Mouse (Mus musculus) heart, postnatal 0 days (tissue): ENCODE measurements at regions not wholly inside any gene's neighbourhood (a gene's known extent, or its start where the extent isn't known, plus 50 kb on each side); places are given as distances from the start of the nearest gene placed in this dataset.

Experiments used
- ATAC-seq: fragments of 200-750 bp; cut with Nextera tagmentation; 2 replicates; pipeline ENCODE4 v1.8.0; 2017; ENCODE audit warnings: low read depth, moderate number of reproducible peaks, moderate library complexity; ENCODE audit not compliant: insufficient read depth
- DNase-seq: peaks from one replicate; pipeline ENCODE4 v3.0.0-alpha.2; 2016; ENCODE audit warnings: low spot score
- H3K27ac ChIP-seq: fragments of 300-500 bp; sonication (generic); 2 replicates; pipeline ENCODE4 v1.5.1; 2014; ENCODE audit warnings: low read depth, mild to moderate bottlenecking
- H3K27me3 ChIP-seq: fragments of 300-500 bp; sonication (generic); 2 replicates; pipeline ENCODE4 v1.6.1; 2014; ENCODE audit warnings: low read length, mixed read lengths; ENCODE audit not compliant: control insufficient read depth, insufficient read depth
- H3K36me3 ChIP-seq: fragments of 300-500 bp; sonication (generic); replicated peaks from 2 replicates; pipeline ENCODE4 v1.6.1; 2014; ENCODE audit warnings: low read length, mixed read lengths; ENCODE audit not compliant: control insufficient read depth, insufficient read depth
- H3K4me1 ChIP-seq: fragments of 300-500 bp; sonication (generic); 2 replicates; pipeline ENCODE4 v1.6.1; 2014; ENCODE audit warnings: antibody characterized with exemption; ENCODE audit not compliant: control insufficient read depth, insufficient read depth
- H3K4me2 ChIP-seq: fragments of 300-500 bp; sonication (generic); 2 replicates; pipeline ENCODE4 v1.6.1; 2014; ENCODE audit warnings: low read depth, mild to moderate bottlenecking, low read length, moderate library complexity
- H3K4me3 ChIP-seq: fragments of 300-500 bp; sonication (generic); 2 replicates; pipeline ENCODE4 v1.5.1; 2014; ENCODE audit warnings: low read depth, low read length
- H3K9ac ChIP-seq: fragments of 300-500 bp; sonication (generic); replicated peaks from 2 replicates; pipeline ENCODE4 v1.6.1; 2014; ENCODE audit warnings: low read depth, low read length, mixed read lengths
- H3K9me3 ChIP-seq: fragments of 300-500 bp; sonication (generic); replicated peaks from 2 replicates; pipeline ENCODE4 v1.6.1; 2016; ENCODE audit warnings: low read length; ENCODE audit not compliant: control insufficient read depth
- CTCF ChIP-seq: IDR thresholded peaks from 2 replicates; pipeline ENCODE4 v1.5.1; 2016; ENCODE audit warnings: antibody characterized with exemption, control low read depth, low read depth
- EP300 ChIP-seq: IDR thresholded peaks from 2 replicates; pipeline ENCODE4 v1.6.1; 2016; ENCODE audit warnings: antibody characterized with exemption, low read depth
- WGBS: fragments of 180-500 bp; shearing (Covaris S2); extraction: QIAGEN DNeasy Blood & Tissue Kit; methylation state at CpG from one replicate; pipeline ENCODE4 v1.1.7; 2014; 5-methylcytosine and 5-hydroxymethylcytosine counted together

DNA sequence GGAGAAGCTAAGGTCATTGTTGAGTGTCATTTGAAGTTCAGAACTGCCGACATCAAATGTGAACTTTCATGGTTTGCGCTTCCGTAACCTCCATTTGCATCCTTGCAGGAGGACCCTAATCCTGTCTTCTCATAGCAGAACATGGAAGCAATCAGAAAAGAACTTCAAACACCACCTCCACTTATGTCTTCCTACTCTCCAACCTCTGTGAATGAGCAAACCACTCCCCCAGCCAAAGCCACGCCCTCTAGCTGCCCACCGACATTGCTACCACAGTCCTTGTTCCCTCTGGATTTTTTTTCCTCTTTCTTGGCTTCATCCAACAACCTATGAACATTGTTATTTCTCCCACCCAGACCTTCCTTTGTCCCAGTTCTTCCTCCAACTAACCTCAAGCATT is 149.9 kb downstream of the Kdr start:
- Histone ChIP-seq H3K4me2 (no peak overlapping the region), H3K36me3 (no peaks in the 10 kb centered on the region), H3K9ac (no peak overlapping the region), H3K4me1 (0 out of 2 replicates have a peak, but pooled peaks cover 6% of the 10 kb centered on the region), H3K27me3 (no peaks in the 10 kb centered on the region), H3K9me3 (no peaks in the 10 kb centered on the region), H3K27ac (no peak overlapping the region), H3K4me3 (no peak overlapping the region)
- TF ChIP-seq CTCF (no peak), EP300 (no peak)
- WGBS: 78% methylated on average over 5 of the region's 5 CpGs
- DNase-seq (no peak), ATAC-seq (no peak)

DNA sequence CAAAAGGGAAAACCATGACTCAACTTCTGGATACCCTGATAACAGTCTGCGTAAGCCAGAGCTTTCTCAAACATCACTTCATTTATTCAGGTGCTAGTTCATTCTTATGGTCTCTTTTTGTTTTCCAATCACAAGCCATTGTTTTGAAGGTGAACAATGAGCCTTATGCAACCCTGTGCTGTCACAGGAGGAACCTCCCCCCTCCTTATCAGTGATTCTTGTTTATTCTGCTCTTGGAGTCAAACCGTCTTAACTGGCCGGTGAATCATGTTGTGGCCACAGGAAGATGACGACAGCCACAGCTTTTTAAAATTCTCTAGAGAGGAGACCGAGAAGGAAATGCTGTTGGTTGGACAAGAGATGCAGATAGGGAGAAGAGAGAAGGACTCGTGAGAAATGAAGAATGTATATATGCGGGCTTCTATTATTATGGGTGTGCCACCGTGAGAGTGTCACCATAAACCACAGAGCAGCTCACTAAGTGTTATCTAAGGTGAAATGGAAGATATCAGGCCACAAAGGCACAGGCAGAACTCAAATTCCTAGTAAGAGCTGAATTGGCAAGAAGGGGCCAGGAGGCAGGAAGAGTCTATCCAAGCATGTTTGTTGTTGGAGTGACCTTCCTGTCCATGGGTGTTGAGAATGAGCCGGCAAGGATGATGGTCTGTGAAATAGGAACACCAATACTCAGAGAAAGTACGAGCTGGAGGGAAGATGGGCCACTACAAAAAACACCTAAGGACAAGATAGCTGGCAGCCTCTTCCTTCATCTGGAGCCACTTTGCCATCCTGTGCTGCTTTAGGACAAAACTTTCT is 151.8 kb downstream of the Kdr start:
- Histone ChIP-seq H3K4me2 (no peak overlapping the region), H3K4me1 (0 out of 2 replicates have a peak, but pooled peaks cover 6% of the 10 kb centered on the region), H3K27ac (peak overlapping the region; percentile 70), H3K9ac (no peak overlapping the region), H3K36me3 (no peaks in the 10 kb centered on the region), H3K27me3 (no peaks in the 10 kb centered on the region), H3K9me3 (no peaks in the 10 kb centered on the region), H3K4me3 (no peak overlapping the region)
- DNase-seq (peak; percentile 56), ATAC-seq (peak; percentile 74)
- TF ChIP-seq CTCF (no peak), EP300 (peak; percentile 66)
- 27% methylated on average over 10 of the region's 10 CpGs for WGBS

DNA sequence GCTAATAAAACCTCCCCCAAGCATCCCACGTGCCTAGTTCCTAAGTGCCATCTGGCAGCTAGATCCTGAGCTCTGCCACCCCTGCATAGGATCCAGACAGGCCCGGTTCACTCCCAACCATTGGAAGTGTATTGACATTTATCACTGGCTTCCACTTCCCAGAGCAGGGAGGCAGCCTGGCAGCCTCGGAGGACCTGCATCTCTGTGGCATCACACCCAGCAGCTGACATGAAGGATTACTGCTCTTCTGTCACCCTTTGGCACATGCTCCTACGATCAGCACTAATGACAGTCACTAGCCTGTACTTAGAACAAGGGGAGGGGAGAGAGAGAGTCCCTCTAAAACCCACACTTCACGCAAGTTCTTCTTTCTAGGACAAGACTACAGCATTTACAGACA is 152.7 kb downstream of the Kdr start:
- Histone ChIP-seq H3K4me1 (0 out of 2 replicates have a peak, but pooled peaks cover 6% of the 10 kb centered on the region), H3K4me2 (no peak overlapping the region), H3K36me3 (no peaks in the 10 kb centered on the region), H3K4me3 (no peak overlapping the region), H3K9me3 (no peaks in the 10 kb centered on the region), H3K27ac (peak overlapping the region; percentile 64), H3K9ac (no peak overlapping the region), H3K27me3 (no peaks in the 10 kb centered on the region)
- ATAC-seq (no peak), DNase-seq (no peak)
- 37% methylated on average over 5 of the region's 5 CpGs for WGBS
- TF ChIP-seq CTCF (no peak), EP300 (no peak)

DNA sequence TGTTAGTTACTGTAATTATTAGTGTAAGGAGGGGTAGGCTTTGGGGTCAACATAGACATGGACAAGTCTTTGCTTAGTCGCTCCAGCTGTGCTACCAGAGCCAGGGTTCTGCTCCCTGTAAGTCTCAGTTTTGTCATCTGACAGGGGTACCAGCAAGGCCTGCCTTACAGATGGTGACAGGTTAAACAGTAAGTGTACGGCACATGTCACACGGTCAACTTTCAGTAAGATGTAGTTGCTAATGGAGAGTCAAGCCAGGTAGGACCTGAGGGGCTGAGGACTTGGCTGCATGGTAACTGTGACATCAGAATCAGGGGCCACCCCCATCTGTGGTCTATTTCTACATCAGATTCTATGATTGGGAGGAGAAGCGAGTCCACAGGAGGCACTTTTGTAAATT is 153.6 kb downstream of the Kdr start:
- no peak for TF ChIP-seq CTCF
- no peak for TF ChIP-seq EP300
- H3K27me3 ChIP-seq: no peaks in the 10 kb centered on the region
- no peak overlapping the region for H3K27ac ChIP-seq
- H3K36me3 ChIP-seq: no peaks in the 10 kb centered on the region
- ATAC-seq (no peak), DNase-seq (no peak)
- no peak overlapping the region for H3K9ac ChIP-seq
- H3K9me3 ChIP-seq: no peaks in the 10 kb centered on the region
- 0 out of 2 replicates have a peak, but pooled peaks cover 6% of the 10 kb centered on the region for H3K4me1 ChIP-seq
- 87% methylated on average over 4 of the region's 4 CpGs for WGBS
- no peak overlapping the region for H3K4me2 ChIP-seq
- no peak overlapping the region for H3K4me3 ChIP-seq

DNA sequence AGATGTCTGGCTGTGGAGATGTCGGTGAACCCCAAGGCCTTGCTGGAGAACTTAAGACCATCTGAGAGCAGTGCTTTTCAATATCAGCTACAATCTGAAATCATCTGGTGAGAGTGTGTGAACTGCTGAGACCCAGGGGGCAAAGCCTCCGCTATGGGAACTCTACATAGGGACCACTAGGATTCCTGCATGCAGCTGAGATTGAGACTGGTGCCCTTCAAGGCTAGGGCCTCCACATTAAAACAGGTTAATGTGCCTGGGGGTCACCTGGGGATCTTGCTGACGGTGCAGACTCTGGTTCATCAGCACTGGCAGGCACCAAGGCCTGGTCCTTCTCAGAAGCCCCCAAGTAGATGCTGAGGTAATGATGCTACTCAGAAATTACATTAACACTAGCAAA is 154.6 kb downstream of the Kdr start:
- Histone ChIP-seq H3K4me2 (no peak overlapping the region), H3K36me3 (no peaks in the 10 kb centered on the region), H3K4me1 (0 out of 2 replicates have a peak, but pooled peaks cover 6% of the 10 kb centered on the region), H3K9me3 (no peaks in the 10 kb centered on the region), H3K9ac (no peak overlapping the region), H3K27ac (no peak overlapping the region), H3K4me3 (no peak overlapping the region), H3K27me3 (no peaks in the 10 kb centered on the region)
- 85% methylated on average over 3 of the region's 3 CpGs for WGBS
- ATAC-seq (no peak), DNase-seq (no peak)
- no peak for TF ChIP-seq CTCF
- TF ChIP-seq EP300: no peak
